Mouse (Mus musculus) liver, postnatal 0 days (tissue): ENCODE data around the gene Mpp1. TPM values are rescaled to one million over a fixed set of nuclear protein-coding genes. Genes with fewer than 3 reads are reported as not detected.

ENCODE experiments used
- ATAC-seq: fragments of 200-750 bp; cut with Nextera tagmentation; 2 replicates; pipeline ENCODE4 v1.8.0; 2017; ENCODE audit warnings: mild to moderate bottlenecking, moderate library complexity
- DNase-seq: peaks from one replicate; pipeline ENCODE4 v3.0.0-alpha.2; 2016
- H3K27ac ChIP-seq: fragments of 300-500 bp; sonication (generic); 2 replicates; pipeline ENCODE4 v1.5.1; 2014; ENCODE audit warnings: antibody characterized with exemption, moderate library complexity, mild to moderate bottlenecking, low read depth
- H3K27me3 ChIP-seq: fragments of 300-500 bp; sonication (generic); 2 replicates; pipeline ENCODE4 v1.6.1; 2014; ENCODE audit warnings: low read length, control low read depth, mixed read lengths; ENCODE audit not compliant: insufficient read depth
- H3K36me3 ChIP-seq: fragments of 300-500 bp; sonication (generic); replicated peaks from 2 replicates; pipeline ENCODE4 v1.6.1; 2014; ENCODE audit warnings: mild to moderate bottlenecking, control low read depth, low read length, moderate library complexity, mixed read lengths; ENCODE audit not compliant: insufficient read depth
- H3K4me1 ChIP-seq: fragments of 300-500 bp; sonication (generic); 2 replicates; pipeline ENCODE4 v1.6.1; 2014; ENCODE audit warnings: antibody characterized with exemption, mild to moderate bottlenecking, control low read depth; ENCODE audit not compliant: insufficient read depth
- H3K4me2 ChIP-seq: fragments of 300-500 bp; sonication (generic); 2 replicates; pipeline ENCODE4 v1.6.1; 2014; ENCODE audit warnings: low read depth, mild to moderate bottlenecking, low read length, moderate library complexity, mixed read lengths
- H3K4me3 ChIP-seq: fragments of 300-500 bp; sonication (generic); 2 replicates; pipeline ENCODE4 v1.5.1; 2014; ENCODE audit warnings: low read depth, low read length
- H3K9ac ChIP-seq: fragments of 300-500 bp; sonication (generic); replicated peaks from 2 replicates; pipeline ENCODE4 v1.6.1; 2014; ENCODE audit warnings: mild to moderate bottlenecking, moderate library complexity
- H3K9me3 ChIP-seq: fragments of 300-500 bp; sonication (generic); 2 replicates; pipeline ENCODE4 v1.6.1; 2016; ENCODE audit warnings: mild to moderate bottlenecking, control low read depth, low read length, mixed read lengths
- CTCF ChIP-seq: sonication (generic); IDR thresholded peaks from 2 replicates; pipeline ENCODE4 v1.5.1; 2016; ENCODE audit warnings: antibody characterized with exemption, low read depth
- EP300 ChIP-seq: IDR thresholded peaks from 2 replicates; pipeline ENCODE4 v1.6.1; 2016; ENCODE audit warnings: antibody characterized with exemption, low read depth, mild to moderate bottlenecking
- whole genome bisulfite sequencing: fragments of 180-500 bp; shearing (Covaris S2); extraction: QIAGEN DNeasy Blood & Tissue Kit; methylation state at CpG from one replicate; pipeline ENCODE4 v1.1.7; 2014; ENCODE audit not compliant: insufficient replicate concordance; 5-methylcytosine and 5-hydroxymethylcytosine counted together
- polyA plus RNA-seq: library from polyadenylated mRNA; unstranded; fragments of >200 nt; fragmentation: Nextera tagmentation; extraction: Ambion mirVana; gene quantifications from 2 replicates; pipeline ENCODE4 v1.2.1, GENCODE M21; 2015

Gene Mpp1
- polyA plus RNA-seq, 1 experiment from 2014 or later: 74.1 TPM

DNA sequence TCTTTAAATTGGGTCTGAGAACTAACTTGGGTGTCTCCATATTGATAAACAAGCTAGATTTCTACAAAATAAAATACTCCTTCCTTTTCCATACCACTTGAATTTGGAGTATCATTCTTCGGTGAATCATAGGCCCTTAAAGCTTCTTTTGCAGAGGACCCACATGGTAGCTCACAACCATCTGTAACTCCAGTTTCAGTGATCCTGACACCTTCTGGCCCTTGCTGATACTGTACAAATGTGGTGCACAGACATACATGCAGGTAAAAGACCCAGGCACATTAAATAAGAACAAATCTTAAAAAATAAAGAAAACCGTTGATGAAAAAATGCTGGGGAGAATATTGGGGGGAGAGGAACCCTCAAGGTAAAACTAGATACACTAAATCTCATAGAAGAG is 7.4 kb upstream of the Mpp1 start:
- H3K9ac ChIP-seq: no peak overlapping the region
- H3K27ac ChIP-seq: no peak overlapping the region
- WGBS: 85% methylated on average over 2 of the region's 2 CpGs
- no peak overlapping the region for H3K4me2 ChIP-seq
- 0 out of 2 replicates have a peak, but pooled peaks have one; percentile 17 for TF ChIP-seq CTCF
- no peak for TF ChIP-seq EP300
- peak; percentile 79 for ATAC-seq
- H3K36me3 ChIP-seq: no peaks in the 10 kb centered on the region
- no peaks in the 10 kb centered on the region for H3K4me1 ChIP-seq
- no peaks in the 10 kb centered on the region for H3K9me3 ChIP-seq
- DNase-seq: no peak
- no peaks in the 10 kb centered on the region for H3K27me3 ChIP-seq
- H3K4me3 ChIP-seq: no peak overlapping the region

DNA sequence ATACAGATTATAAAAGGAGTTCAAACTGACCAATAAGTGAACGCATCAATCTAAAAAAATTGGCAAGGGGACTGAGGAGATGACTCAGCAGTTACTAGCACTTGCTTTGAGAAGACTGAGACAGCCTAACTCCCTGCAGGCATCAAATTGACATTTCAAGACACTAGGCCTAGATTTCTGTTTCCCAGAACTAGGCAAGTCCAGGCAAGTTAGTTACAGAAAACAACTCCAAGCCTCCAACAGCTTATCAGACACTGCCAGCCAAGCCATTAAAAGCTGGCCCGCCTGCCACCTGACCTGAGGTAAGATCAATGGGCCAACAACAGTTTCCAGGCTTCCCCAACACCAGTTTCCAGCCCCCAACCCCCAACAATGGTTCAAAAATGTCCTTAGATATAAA is 6.9 kb upstream of the Mpp1 start:
- H3K4me3 ChIP-seq: no peak overlapping the region
- H3K4me2 ChIP-seq: no peak overlapping the region
- H3K9ac ChIP-seq: no peak overlapping the region
- no peaks in the 10 kb centered on the region for H3K27me3 ChIP-seq
- DNase-seq (peak; percentile 16), ATAC-seq (peak; percentile 90)
- peak overlapping the region; percentile 29; the same call in 1 of the 2 replicates for H3K27ac ChIP-seq
- H3K9me3 ChIP-seq: no peaks in the 10 kb centered on the region
- 67% methylated on average over 2 of the region's 2 CpGs for WGBS
- TF ChIP-seq EP300: peak; percentile 78
- no peak for TF ChIP-seq CTCF
- H3K36me3 ChIP-seq: no peaks in the 10 kb centered on the region
- H3K4me1 ChIP-seq: no peaks in the 10 kb centered on the region

DNA sequence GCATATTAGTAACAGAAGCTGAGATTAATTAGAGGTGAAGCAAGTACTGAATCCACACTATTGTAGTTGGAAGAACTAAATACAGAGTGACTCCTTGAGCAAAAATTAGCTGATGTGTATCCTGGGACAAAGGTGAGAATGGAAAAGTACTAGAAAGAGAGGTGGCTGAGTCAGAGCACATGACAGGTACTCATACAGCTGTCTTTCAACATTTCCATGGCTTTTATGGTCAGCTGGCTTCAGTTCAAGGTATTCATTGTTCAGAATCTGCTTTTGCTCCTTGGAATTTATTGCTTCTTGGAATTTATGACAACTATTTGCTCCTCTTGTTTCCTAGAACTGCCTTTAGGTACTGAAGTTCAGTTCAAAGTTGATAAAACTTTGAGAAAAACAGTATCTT is 6.1 kb upstream of the Mpp1 start:
- ATAC-seq: no peak
- DNase-seq: no peak
- Histone ChIP-seq H3K27me3 (no peaks in the 10 kb centered on the region), H3K27ac (0 out of 2 replicates have a peak overlapping the region, but pooled peaks have one; percentile 44), H3K9me3 (no peaks in the 10 kb centered on the region), H3K9ac (no peak overlapping the region), H3K4me3 (no peak overlapping the region), H3K4me2 (no peak overlapping the region), H3K36me3 (no peaks in the 10 kb centered on the region), H3K4me1 (no peaks in the 10 kb centered on the region)
- TF ChIP-seq CTCF (no peak), EP300 (no peak)

DNA sequence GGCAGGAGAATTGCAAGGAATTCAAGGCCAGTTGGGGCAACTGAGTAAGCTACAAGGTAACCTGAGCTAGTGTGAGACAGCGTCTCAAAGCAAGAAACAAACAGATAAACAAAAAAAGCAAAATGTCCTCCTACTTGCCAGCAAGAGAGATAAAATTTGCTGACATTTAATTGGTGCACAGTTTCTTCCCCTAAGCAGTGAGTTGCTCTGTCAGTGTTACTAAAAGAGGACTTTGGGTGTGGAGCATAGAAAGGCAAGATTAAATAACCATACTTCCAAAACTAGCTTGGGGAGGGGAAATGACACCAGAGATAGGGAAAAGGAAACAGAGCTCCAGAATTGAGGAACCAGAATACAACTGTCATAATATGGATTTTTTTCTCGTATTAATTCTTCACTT is 1.3 kb downstream of the Mpp1 start:
- no peak for ATAC-seq
- no peak for TF ChIP-seq CTCF
- TF ChIP-seq EP300: no peak
- 0 out of 2 replicates have a peak, but pooled peaks cover 3% of the 10 kb centered on the region for H3K4me1 ChIP-seq
- H3K9me3 ChIP-seq: no peaks in the 10 kb centered on the region
- H3K36me3 ChIP-seq: peaks cover 13% of the 10 kb centered on the region
- peak overlapping the region; percentile 69 for H3K4me2 ChIP-seq
- DNase-seq: no peak
- no peaks in the 10 kb centered on the region for H3K27me3 ChIP-seq
- peak overlapping the region; percentile 53; the same call in 1 of the 2 replicates for H3K9ac ChIP-seq
- H3K4me3 ChIP-seq: peak overlapping the region; percentile 72
- 31% methylated on average over 2 of the region's 2 CpGs for WGBS
- peak overlapping the region; percentile 92 for H3K27ac ChIP-seq

DNA sequence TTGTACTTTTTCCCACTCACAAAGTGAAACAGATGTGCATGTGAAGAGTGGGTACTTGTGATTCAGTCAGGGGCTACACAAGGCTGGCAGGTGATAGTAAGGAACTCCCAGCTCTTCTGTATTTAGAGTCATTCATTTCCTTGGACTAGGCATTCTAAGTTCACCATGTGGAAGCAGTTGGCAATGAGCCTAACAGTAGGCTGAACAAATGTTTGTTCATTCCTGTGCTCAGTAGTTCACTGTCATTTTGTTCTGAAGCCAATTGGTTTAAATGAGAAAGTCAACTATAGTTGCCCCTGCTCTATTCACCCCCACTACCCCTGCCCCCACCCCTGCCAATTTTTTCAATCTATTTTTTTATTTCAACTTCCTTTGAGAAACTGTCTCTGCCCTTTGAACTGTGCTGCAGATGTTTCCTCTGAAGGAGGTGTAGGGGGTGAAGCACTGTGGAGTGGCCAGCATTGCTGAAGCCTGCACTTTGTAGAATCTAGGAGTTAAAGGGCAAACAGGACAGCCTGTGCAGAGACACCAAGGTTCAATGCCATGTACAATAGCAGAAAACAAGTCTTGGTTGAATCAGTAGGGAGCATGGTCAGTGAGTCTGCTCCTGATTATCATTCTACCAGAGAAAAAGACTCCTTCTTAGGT is 2.4 kb downstream of the Mpp1 start:
- Histone ChIP-seq H3K4me3 (peak overlapping the region; percentile 72), H3K27ac (peak overlapping the region; percentile 92), H3K9me3 (no peaks in the 10 kb centered on the region), H3K27me3 (no peaks in the 10 kb centered on the region), H3K4me2 (peak overlapping the region; percentile 69), H3K9ac (no peak overlapping the region), H3K4me1 (0 out of 2 replicates have a peak, but pooled peaks cover 3% of the 10 kb centered on the region), H3K36me3 (peaks cover 17% of the 10 kb centered on the region)
- DNase-seq (peak; percentile 15), ATAC-seq (peak; percentile 55)
- TF ChIP-seq CTCF: no peak
- no peak for TF ChIP-seq EP300

DNA sequence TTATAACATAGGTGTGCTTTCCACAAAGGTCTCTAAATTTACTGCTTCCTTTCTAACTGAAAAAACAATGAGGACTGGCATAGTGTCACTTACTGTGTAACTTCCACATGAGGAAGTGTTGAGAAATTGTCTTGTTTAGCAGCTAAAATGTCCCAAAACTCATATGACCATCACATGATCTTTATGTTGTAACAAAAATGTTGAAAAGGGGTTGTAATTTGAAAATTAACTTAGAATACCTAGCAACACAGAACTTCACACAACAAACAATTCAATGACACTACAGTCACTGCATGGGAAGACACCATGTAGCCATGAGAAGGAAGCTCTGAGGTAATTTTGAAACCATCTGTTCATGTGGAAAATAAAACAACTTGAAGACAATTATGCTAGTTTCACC is 3.9 kb downstream of the Mpp1 start:
- Histone ChIP-seq H3K4me2 (peak overlapping the region; percentile 69), H3K9me3 (no peaks in the 10 kb centered on the region), H3K4me1 (0 out of 2 replicates have a peak, but pooled peaks cover 3% of the 10 kb centered on the region), H3K9ac (no peak overlapping the region), H3K27me3 (no peaks in the 10 kb centered on the region), H3K4me3 (no peak overlapping the region), H3K36me3 (peaks cover 22% of the 10 kb centered on the region), H3K27ac (peak overlapping the region; percentile 92)
- DNase-seq: no peak
- TF ChIP-seq EP300: no peak
- no peak for TF ChIP-seq CTCF
- ATAC-seq: no peak

DNA sequence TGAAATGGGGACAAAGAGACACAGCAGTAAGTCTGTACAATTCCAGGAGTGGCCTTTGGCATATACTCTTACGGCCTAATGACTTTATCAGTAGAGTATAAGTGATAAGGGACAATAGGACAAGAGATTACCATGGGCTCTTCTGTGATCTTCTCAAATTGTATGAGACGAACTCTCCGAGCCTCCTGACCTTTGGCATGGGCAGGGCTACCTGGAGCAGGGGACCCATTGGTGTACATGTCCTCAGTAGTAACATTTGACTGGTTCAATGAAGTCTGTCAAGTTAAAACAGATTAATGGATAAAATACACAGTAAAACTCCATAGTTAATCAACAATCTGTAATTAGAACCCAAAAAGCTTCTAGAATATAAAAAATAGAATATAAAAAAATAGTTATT is 5.2 kb downstream of the Mpp1 start:
- 58% methylated on average over 3 of the region's 3 CpGs for WGBS
- ATAC-seq: no peak
- no peak overlapping the region for H3K4me2 ChIP-seq
- H3K27ac ChIP-seq: no peak overlapping the region
- no peak overlapping the region for H3K9ac ChIP-seq
- H3K27me3 ChIP-seq: no peaks in the 10 kb centered on the region
- no peak for TF ChIP-seq CTCF
- TF ChIP-seq EP300: no peak
- DNase-seq: no peak
- H3K4me3 ChIP-seq: no peak overlapping the region
- H3K9me3 ChIP-seq: no peaks in the 10 kb centered on the region
- H3K4me1 ChIP-seq: 0 out of 2 replicates have a peak, but pooled peaks cover 3% of the 10 kb centered on the region
- H3K36me3 ChIP-seq: peaks cover 27% of the 10 kb centered on the region
